Mouse (Mus musculus) hindbrain, embryonic 12.5 days (tissue): ENCODE measurements around the gene Acad11. TPM values are rescaled to one million over a fixed set of nuclear protein-coding genes. Genes with fewer than 3 reads are reported as not detected.

Experiments used
- ATAC-seq: fragments of 200-750 bp; cut with Nextera tagmentation; 2 replicates; pipeline ENCODE4 v1.8.0; 2017; ENCODE audit warnings: moderate TSS enrichment; ENCODE audit not compliant: low FRiP score
- H3K27ac ChIP-seq: fragments of 300-500 bp; sonication (generic); 2 replicates; pipeline ENCODE4 v1.5.1; 2016; ENCODE audit warnings: mild to moderate bottlenecking
- H3K27me3 ChIP-seq: fragments of 300-500 bp; sonication (generic); 2 replicates; pipeline ENCODE4 v1.6.1; 2016; ENCODE audit warnings: mild to moderate bottlenecking
- H3K36me3 ChIP-seq: fragments of 300-500 bp; sonication (generic); 2 replicates; pipeline ENCODE4 v1.6.1; 2016; ENCODE audit warnings: mild to moderate bottlenecking
- H3K4me1 ChIP-seq: fragments of 300-500 bp; sonication (generic); 2 replicates; pipeline ENCODE4 v1.6.1; 2016
- H3K4me2 ChIP-seq: fragments of 300-500 bp; sonication (generic); replicated peaks from 2 replicates; pipeline ENCODE4 v1.6.1; 2016; ENCODE audit warnings: mild to moderate bottlenecking
- H3K4me3 ChIP-seq: fragments of 300-500 bp; sonication (generic); 2 replicates; pipeline ENCODE4 v1.5.1; 2016; ENCODE audit warnings: mild to moderate bottlenecking
- H3K9ac ChIP-seq: fragments of 300-500 bp; sonication (generic); 2 replicates; pipeline ENCODE4 v1.6.1; 2016; ENCODE audit warnings: mild to moderate bottlenecking, moderate library complexity
- H3K9me3 ChIP-seq: fragments of 300-500 bp; sonication (generic); replicated peaks from 2 replicates; pipeline ENCODE4 v1.6.1; 2016; ENCODE audit warnings: mild to moderate bottlenecking
- WGBS: fragments of 180-500 bp; shearing (Covaris S2); methylation state at CpG from one replicate; pipeline ENCODE4 v1.1.7; 2016; 5-methylcytosine and 5-hydroxymethylcytosine counted together
- polyA plus RNA-seq: library from polyadenylated mRNA; unstranded; fragments of >200 nt; fragmentation: Nextera tagmentation; extraction: Ambion mirVana; gene quantifications from 2 replicates; pipeline ENCODE4 v1.2.1, GENCODE M21; 2016

The Acad11 gene
- 9.5 TPM in 2 replicates for polyA plus RNA-seq

GRCm38 (mm10) chr9:104063244-104063961 lies at the start of gene Acad11:
Gene Acad11 (plus strand): TSS chr9:104063377.
- Histone ChIP-seq H3K27me3 (no peaks in the 10 kb centered on the region), H3K4me3 (peak within 1 kb of the TSS; percentile 99), H3K9ac (peak within 1 kb of the TSS; percentile 94), H3K9me3 (no peaks in the 10 kb centered on the region), H3K27ac (peak within 1 kb of the TSS; percentile 55), H3K4me2 (peak within 1 kb of the TSS; percentile 85), H3K4me1 (peaks cover 20% of the 10 kb centered on the region), H3K36me3 (peaks cover 18% of the 10 kb centered on the region)
- under 1% methylated on average over 28 of the region's 30 CpGs for WGBS
- peak; percentile 96 for ATAC-seq

- 72% methylated on average over 1 of the region's 1 CpGs for WGBS
- H3K9ac ChIP-seq: no peak overlapping the region
- H3K4me1 ChIP-seq: no peaks in the 10 kb centered on the region
- H3K4me2 ChIP-seq: no peak overlapping the region
- peaks cover 39% of the 10 kb centered on the region; the same call in 1 of the 2 replicates for H3K36me3 ChIP-seq
- no peaks in the 10 kb centered on the region for H3K9me3 ChIP-seq
- no peak overlapping the region for H3K4me3 ChIP-seq
- ATAC-seq: no peak
- H3K27ac ChIP-seq: no peak overlapping the region
- H3K27me3 ChIP-seq: no peaks in the 10 kb centered on the region
These were observed 48.7 kb upstream of the Acad11 start for GRCm38 (mm10) chr9:104014526-104014925.

GRCm38 (mm10) chr9:104021026-104021425 lies 42.2 kb upstream of the Acad11 start:
- no peak overlapping the region for H3K27ac ChIP-seq
- 94% methylated on average over 10 of the region's 10 CpGs for WGBS
- peaks cover 43% of the 10 kb centered on the region for H3K36me3 ChIP-seq
- no peak overlapping the region for H3K9ac ChIP-seq
- no peak overlapping the region for H3K4me3 ChIP-seq
- no peaks in the 10 kb centered on the region for H3K27me3 ChIP-seq
- ATAC-seq: no peak
- H3K9me3 ChIP-seq: no peaks in the 10 kb centered on the region
- no peak overlapping the region for H3K4me2 ChIP-seq
- H3K4me1 ChIP-seq: no peaks in the 10 kb centered on the region

GRCm38 (mm10) chr9:104027186-104027585 lies 36.0 kb upstream of the Acad11 start:
- no peak overlapping the region for H3K9ac ChIP-seq
- no peaks in the 10 kb centered on the region for H3K4me1 ChIP-seq
- 96% methylated on average over 8 of the region's 8 CpGs for WGBS
- no peaks in the 10 kb centered on the region for H3K9me3 ChIP-seq
- ATAC-seq: no peak
- H3K27ac ChIP-seq: no peak overlapping the region
- H3K4me3 ChIP-seq: no peak overlapping the region
- no peaks in the 10 kb centered on the region for H3K27me3 ChIP-seq
- H3K4me2 ChIP-seq: no peak overlapping the region
- peaks cover 42% of the 10 kb centered on the region for H3K36me3 ChIP-seq

- Histone ChIP-seq H3K4me3 (no peak overlapping the region), H3K36me3 (peaks cover 34% of the 10 kb centered on the region), H3K4me1 (no peaks in the 10 kb centered on the region), H3K4me2 (no peak overlapping the region), H3K27me3 (no peaks in the 10 kb centered on the region), H3K27ac (no peak overlapping the region), H3K9me3 (no peaks in the 10 kb centered on the region), H3K9ac (no peak overlapping the region)
- WGBS: 91% methylated on average over 11 of the region's 11 CpGs
- ATAC-seq: no peak
These were observed 33.3 kb upstream of the Acad11 start for GRCm38 (mm10) chr9:104029861-104030260.

- Histone ChIP-seq H3K9me3 (no peaks in the 10 kb centered on the region), H3K4me1 (no peaks in the 10 kb centered on the region), H3K9ac (no peak overlapping the region), H3K4me2 (no peak overlapping the region), H3K4me3 (no peak overlapping the region), H3K27ac (no peak overlapping the region), H3K36me3 (peaks cover 18% of the 10 kb centered on the region), H3K27me3 (no peaks in the 10 kb centered on the region)
- no peak for ATAC-seq
- WGBS: 77% methylated on average over 8 of the region's 8 CpGs
These were observed 28.9 kb upstream of the Acad11 start for GRCm38 (mm10) chr9:104034231-104034630.

GRCm38 (mm10) chr9:104034718-104035117 lies 28.5 kb upstream of the Acad11 start:
- H3K4me2 ChIP-seq: no peak overlapping the region
- 73% methylated on average over 6 of the region's 6 CpGs for WGBS
- H3K4me3 ChIP-seq: no peak overlapping the region
- no peak overlapping the region for H3K9ac ChIP-seq
- H3K4me1 ChIP-seq: no peaks in the 10 kb centered on the region
- no peaks in the 10 kb centered on the region for H3K27me3 ChIP-seq
- no peaks in the 10 kb centered on the region for H3K9me3 ChIP-seq
- H3K27ac ChIP-seq: no peak overlapping the region
- ATAC-seq: no peak
- H3K36me3 ChIP-seq: peaks cover 17% of the 10 kb centered on the region

- ATAC-seq: no peak
- H3K27ac ChIP-seq: no peak overlapping the region
- H3K9ac ChIP-seq: no peak overlapping the region
- no peaks in the 10 kb centered on the region for H3K9me3 ChIP-seq
- 48% methylated on average over 24 of the region's 24 CpGs for WGBS
- H3K4me2 ChIP-seq: no peak overlapping the region
- H3K36me3 ChIP-seq: peaks cover 17% of the 10 kb centered on the region
- H3K4me3 ChIP-seq: no peak overlapping the region
- H3K27me3 ChIP-seq: no peaks in the 10 kb centered on the region
- H3K4me1 ChIP-seq: no peaks in the 10 kb centered on the region
These were observed 27.7 kb upstream of the Acad11 start for GRCm38 (mm10) chr9:104035261-104036015.

- 92% methylated on average over 13 of the region's 13 CpGs for whole genome bisulfite sequencing
These were observed 24.9 kb upstream of the Acad11 start for GRCm38 (mm10) chr9:104038266-104038665.

GRCm38 (mm10) chr9:104039031-104039695 lies 24.0 kb upstream of the Acad11 start:
- Histone ChIP-seq H3K4me2 (no peak overlapping the region), H3K4me3 (no peak overlapping the region), H3K27me3 (no peaks in the 10 kb centered on the region), H3K9ac (no peak overlapping the region), H3K27ac (no peak overlapping the region), H3K9me3 (no peaks in the 10 kb centered on the region), H3K4me1 (no peaks in the 10 kb centered on the region), H3K36me3 (peaks cover 20% of the 10 kb centered on the region)
- ATAC-seq: no peak
- WGBS: 91% methylated on average over 21 of the region's 21 CpGs

More at GRCm38 (mm10) chr9:104038266-104038665, 24.9 kb upstream of the Acad11 start:
- Histone ChIP-seq H3K27ac (no peak overlapping the region), H3K9me3 (no peaks in the 10 kb centered on the region), H3K4me1 (no peaks in the 10 kb centered on the region), H3K4me3 (no peak overlapping the region), H3K36me3 (peaks cover 20% of the 10 kb centered on the region), H3K4me2 (no peak overlapping the region), H3K27me3 (no peaks in the 10 kb centered on the region), H3K9ac (no peak overlapping the region)
- no peak for ATAC-seq

GRCm38 (mm10) chr9:104039742-104040141 lies 23.4 kb upstream of the Acad11 start:
- no peak overlapping the region for H3K27ac ChIP-seq
- WGBS: 89% methylated on average over 4 of the region's 4 CpGs
- H3K4me3 ChIP-seq: no peak overlapping the region
- H3K36me3 ChIP-seq: peaks cover 20% of the 10 kb centered on the region
- ATAC-seq: no peak
- no peak overlapping the region for H3K9ac ChIP-seq
- H3K27me3 ChIP-seq: no peaks in the 10 kb centered on the region
- H3K4me2 ChIP-seq: no peak overlapping the region
- no peaks in the 10 kb centered on the region for H3K4me1 ChIP-seq
- no peaks in the 10 kb centered on the region for H3K9me3 ChIP-seq

- no peak for ATAC-seq
- H3K9ac ChIP-seq: no peak within 1 kb of the TSS
- H3K27me3 ChIP-seq: no peaks in the 10 kb centered on the region
- no peak within 1 kb of the TSS for H3K4me2 ChIP-seq
- peaks cover 24% of the 10 kb centered on the region for H3K36me3 ChIP-seq
- no peak within 1 kb of the TSS for H3K27ac ChIP-seq
- no peaks in the 10 kb centered on the region for H3K9me3 ChIP-seq
- H3K4me3 ChIP-seq: no peak within 1 kb of the TSS
- 82% methylated on average over 2 of the region's 2 CpGs for WGBS
- no peaks in the 10 kb centered on the region for H3K4me1 ChIP-seq
These were observed 22.8 kb upstream of the Acad11 start, which contains the start of gene Gm28305 for GRCm38 (mm10) chr9:104040362-104040761. Gene Gm28305 (plus strand): TSS chr9:104040662.
